Mouse (Mus musculus) bone marrow, adult 2 months (tissue): ENCODE measurements around the gene Cnih1.

ENCODE experiments used
- CTCF ChIP-seq: fragments of 200-500 bp; IDR thresholded peaks from 2 replicates; pipeline ENCODE4 v1.5.1; 2011; ENCODE audit warnings: low read length, control low read depth; ENCODE audit not compliant: control insufficient read depth, insufficient read depth
- POLR2A ChIP-seq: fragments of 200-500 bp; IDR thresholded peaks from 2 replicates; pipeline ENCODE4 v1.6.1; 2011; ENCODE audit warnings: low read depth, mild to moderate bottlenecking, control low read depth, low read length, borderline replicate concordance; ENCODE audit not compliant: control insufficient read depth

GRCm38 (mm10) chr14:46755851-46756250, 32.4 kb downstream of the Cnih1 start:
- no peak for TF ChIP-seq POLR2A
- no peak for TF ChIP-seq CTCF
